Mouse (Mus musculus) adrenal gland, adult 2 months (tissue): ENCODE measurements at regions not wholly inside any gene's neighbourhood (a gene's known extent, or its start where the extent isn't known, plus 50 kb on each side); places are given as distances from the start of the nearest gene placed in this dataset.
A peak's percentile ranks its signal among the peaks of the same experiment; 100 is the strongest.

Experiments
- DNase-seq: peaks from one replicate; pipeline ENCODE4 v3.0.0; 2021

- no peak for DNase-seq
Measured at GRCm38 (mm10) chr1:106483008-106483407, 231.1 kb downstream of the Bcl2 start.

- peak; percentile 29 for DNase-seq
Measured at GRCm38 (mm10) chr1:106477670-106478355, 236.3 kb downstream of the Bcl2 start.

GRCm38 (mm10) chr1:106468021-106468420 is 246.1 kb downstream of the Bcl2 start:
- no peak for DNase-seq

GRCm38 (mm10) chr1:106466644-106467043 is 247.4 kb downstream of the Bcl2 start:
- DNase-seq: no peak

GRCm38 (mm10) chr1:106465977-106466302 is 248.1 kb downstream of the Bcl2 start:
- DNase-seq: no peak

- no peak for DNase-seq
Measured at GRCm38 (mm10) chr1:106465243-106465976, 248.7 kb downstream of the Bcl2 start.

- no peak for DNase-seq
Measured at GRCm38 (mm10) chr1:106464726-106465125, 249.3 kb downstream of the Bcl2 start.

GRCm38 (mm10) chr1:106462595-106462994 is 251.5 kb downstream of the Bcl2 start:
- no peak for DNase-seq

GRCm38 (mm10) chr1:106462112-106462511 is 252.0 kb downstream of the Bcl2 start:
- DNase-seq: no peak

GRCm38 (mm10) chr1:106460957-106461356 is 253.1 kb downstream of the Bcl2 start:
- peak; percentile 24 for DNase-seq

- no peak for DNase-seq
Measured at GRCm38 (mm10) chr1:106449795-106450194, 264.3 kb downstream of the Bcl2 start.
